Mouse (Mus musculus) activated CD4-positive, CD25-positive, alpha-beta regulatory T cell (primary cell): ENCODE data around the gene Noxred1. TPM values are rescaled to one million over a fixed set of nuclear protein-coding genes. Genes with fewer than 3 reads are reported as not detected.

Experiments used
- polyA plus RNA-seq, 2 experiments: library from polyadenylated mRNA; unstranded; fragments of 100-300 nt; shearing (Covaris generic); gene quantifications; one replicate each; pipeline ENCODE4 v1.2.1; 2017

Noxred1 gene
- 1 to 10 TPM in 1 of 2 experiments, under 1 TPM in 1; 0.81 to 1.2 TPM for polyA plus RNA-seq

GRCm38 (mm10) chr12:87238632-87239031, at the start of gene Noxred1:
Noxred1 (minus strand) TSS chr12:87238732.

GRCm38 (mm10) chr12:87266108-87266826, 27.7 kb upstream of the Noxred1 start, which contains the start of the genes Vipas39 and Ahsa1:
Vipas39 (minus strand) TSS chr12:87266256.
Ahsa1 (plus strand) TSS chr12:87266479.

GRCm38 (mm10) chr12:87199973-87200586, 38.5 kb downstream of the Noxred1 start, which contains the start of gene Tmed8:
Tmed8 (minus strand) TSS chr12:87200454.

GRCm38 (mm10) chr12:87199206-87199972, 39.1 kb downstream of the Noxred1 start, which contains the start of gene Samd15:
Samd15 (plus strand) TSS chr12:87199723.

Other genes with a start within 250 kb of the Noxred1 start
- under 1 TPM in 1 of 2 experiments, not detected in 1; 0.57 TPM for gene Zdhhc22, start 248.3 kb downstream of the Noxred1 start, polyA plus RNA-seq
- under 1 TPM in 1 of 2 experiments, not detected in 1; 0.37 TPM for gene Tmem63c, start 217.4 kb downstream of the Noxred1 start, polyA plus RNA-seq
- under 1 TPM in 1 of 2 experiments, not detected in 1; 0.19 TPM for gene Ngb, start 136.2 kb downstream of the Noxred1 start, polyA plus RNA-seq
- 1 to 10 TPM; 8.3 to 9.4 TPM for gene Gstz1, start 91.6 kb downstream of the Noxred1 start, polyA plus RNA-seq
- gene Pomt2, start 90.8 kb downstream of the Noxred1 start, polyA plus RNA-seq, result 1 to 10 TPM; 2.0 to 2.8 TPM
- 1 to 10 TPM; 2.6 to 3.8 TPM for gene Samd15, start 39.0 kb downstream of the Noxred1 start, polyA plus RNA-seq
- gene Tmed8, start 38.3 kb downstream of the Noxred1 start, polyA plus RNA-seq, result 1 to 10 TPM; 3.6 to 7.5 TPM
- gene Vipas39, start 27.5 kb upstream of the Noxred1 start, polyA plus RNA-seq, result 10 to 100 TPM; 33.9 to 35.7 TPM
- 100 to 1,000 TPM; 159 to 164 TPM for gene Ahsa1, start 27.7 kb upstream of the Noxred1 start, polyA plus RNA-seq
- gene Ism2, start 61.0 kb upstream of the Noxred1 start, polyA plus RNA-seq, result not detected
- gene Sptlc2, start 149.6 kb upstream of the Noxred1 start, polyA plus RNA-seq, result 100 to 1,000 TPM; 172 to 179 TPM
- 10 to 100 TPM; 80.8 to 85.1 TPM for gene Slirp, start 205.2 kb upstream of the Noxred1 start, polyA plus RNA-seq
- gene Alkbh1, start 205.3 kb upstream of the Noxred1 start, polyA plus RNA-seq, result 10 to 100 TPM; 58.9 to 80.6 TPM
- 100 to 1,000 TPM; 186 to 207 TPM for gene Snw1, start 233.5 kb upstream of the Noxred1 start, polyA plus RNA-seq